Mouse (Mus musculus) thymus, adult 2 months (tissue): ENCODE measurements around the gene Plxnd1.

Experiments
- CTCF ChIP-seq: fragments of 200-500 bp; IDR thresholded peaks from 2 replicates; pipeline ENCODE4 v1.5.1; 2012; ENCODE audit warnings: mild to moderate bottlenecking, control low read depth, low read length, moderate library complexity, borderline replicate concordance; ENCODE audit not compliant: control insufficient read depth, poor library complexity, insufficient read depth; ENCODE audit errors: extremely low read depth
- POLR2A ChIP-seq: fragments of 200-500 bp; IDR thresholded peaks from 2 replicates; pipeline ENCODE4 v1.6.1; 2012; ENCODE audit warnings: mild to moderate bottlenecking, low read length, control low read depth, moderate library complexity; ENCODE audit not compliant: control insufficient read depth, poor library complexity, insufficient read depth; ENCODE audit errors: extremely low read depth

DNA sequence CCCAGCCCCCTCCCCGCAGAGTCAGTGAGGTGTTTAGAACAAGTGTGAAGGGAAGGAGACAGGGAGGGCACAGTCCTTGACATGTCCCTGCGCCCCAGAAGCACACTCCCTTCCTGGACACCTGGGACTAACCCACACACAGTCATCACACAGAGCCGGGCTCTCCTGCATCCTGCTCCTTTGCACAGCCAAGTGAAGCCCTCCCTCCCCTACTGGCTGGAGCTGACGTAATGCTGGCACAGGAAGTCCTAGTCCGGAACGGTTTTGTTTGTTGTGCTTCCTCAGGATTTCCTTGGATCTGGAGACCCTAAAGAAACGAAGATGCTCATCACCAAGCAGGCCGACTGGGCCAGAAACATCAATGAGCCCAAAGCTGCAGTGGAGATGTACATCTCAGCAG, 84.9 kb downstream of the Plxnd1 start:
- TF ChIP-seq POLR2A (no peak), CTCF (no peak)
